Mouse (Mus musculus): ENCODE data around the gene Olfr979. TPM values are rescaled to one million over a fixed set of nuclear protein-coding genes. Genes with fewer than 3 reads are reported as not detected.
"Not testable (repeated sequence)": the region's sequence is repeated elsewhere in the genome, so short reads cannot be mapped to it uniquely, and the experiment has no call there.

Gene Olfr979
- not detected for total RNA-seq (2022)

GRCm38 (mm10) chr9:40003365-40003764, at the start of gene Olfr979:
Gene Olfr979 (minus strand): TSS chr9:40003465.
- no peak for DNase-seq (ENCODE audit: low spot score in 2 of 2)

GRCm38 (mm10) chr9:40050138-40050537, 46.9 kb upstream of the Olfr979 start:
- DNase-seq (ENCODE audit: low spot score in 2 of 2): no peak

- DNase-seq (ENCODE audit: low spot score in 2 of 2): no peak
Observed at GRCm38 (mm10) chr9:40021164-40021563, 17.9 kb upstream of the Olfr979 start, which contains the start of gene Olfr981. Gene Olfr981 (plus strand): TSS chr9:40021464.

- DNase-seq (ENCODE audit: low spot score in 2 of 2): no peak
Observed at GRCm38 (mm10) chr9:40009482-40009881, 6.2 kb upstream of the Olfr979 start, which contains the start of gene Olfr980. Gene Olfr980 (minus strand): TSS chr9:40009582.

- no peak for DNase-seq (ENCODE audit: low spot score in 2 of 2)
Observed at GRCm38 (mm10) chr9:39991813-39992212, 11.5 kb downstream of the Olfr979 start, which contains the start of gene Olfr978. Gene Olfr978 (plus strand): TSS chr9:39992113.

- not testable (repeated sequence) for DNase-seq (ENCODE audit: low spot score in 2 of 2)
Observed at GRCm38 (mm10) chr9:39976581-39977145, 26.6 kb downstream of the Olfr979 start.

- not testable (repeated sequence) for DNase-seq (ENCODE audit: low spot score in 2 of 2)
Observed at GRCm38 (mm10) chr9:39961033-39961432, 42.2 kb downstream of the Olfr979 start, which contains the start of gene Olfr976. Gene Olfr976 (minus strand): TSS chr9:39961133.

- no peak for DNase-seq (ENCODE audit: low spot score in 2 of 2)
Observed at GRCm38 (mm10) chr9:39951946-39952345, 51.3 kb downstream of the Olfr979 start, which contains the start of gene Olfr975. Gene Olfr975 (minus strand): TSS chr9:39952046.

Other genes with a start within 250 kb of the Olfr979 start
- not detected for gene Olfr968, start 220.2 kb downstream of the Olfr979 start, total RNA-seq (2022)
- not detected for gene Olfr969, start 212.5 kb downstream of the Olfr979 start, total RNA-seq (2022)
- not detected for gene Olfr970, start 194.6 kb downstream of the Olfr979 start, total RNA-seq (2022)
- gene Olfr971, start 166.6 kb downstream of the Olfr979 start, total RNA-seq (2022): not detected
- not detected for gene Olfr972, start 137.0 kb downstream of the Olfr979 start, total RNA-seq (2022)
- not detected for gene Olfr229, start 96.1 kb downstream of the Olfr979 start, total RNA-seq (2022)
- gene Olfr974, start 66.0 kb downstream of the Olfr979 start, total RNA-seq (2022): not detected
- gene Olfr975, start 51.4 kb downstream of the Olfr979 start, total RNA-seq (2022): not detected
- not detected for gene Olfr976, start 42.3 kb downstream of the Olfr979 start, total RNA-seq (2022)
- not detected for gene Olfr978, start 11.4 kb downstream of the Olfr979 start, total RNA-seq (2022)
- not detected for gene Olfr980, start 6.1 kb upstream of the Olfr979 start, total RNA-seq (2022)
- not detected for gene Olfr981, start 18.0 kb upstream of the Olfr979 start, total RNA-seq (2022)
- gene Olfr982, start 70.4 kb upstream of the Olfr979 start, total RNA-seq (2022): not detected
- gene Olfr983, start 90.1 kb upstream of the Olfr979 start, total RNA-seq (2022): not detected
- not detected for gene Olfr984, start 110.7 kb upstream of the Olfr979 start, total RNA-seq (2022)
- gene Olfr985, start 126.7 kb upstream of the Olfr979 start, total RNA-seq (2022): not detected
- not detected for gene Tmem225, start 144.7 kb upstream of the Olfr979 start, total RNA-seq (2022)
- gene Olfr986, start 177.5 kb upstream of the Olfr979 start, total RNA-seq (2022): not detected
- gene Zfp202, start 188.9 kb upstream of the Olfr979 start, total RNA-seq (2022): 1 to 10 TPM; 1.6 to 2.1 (median 1.8) TPM

Data from gastrocnemius, adult 8-10 months (tissue).